Mouse (Mus musculus): ENCODE measurements around the gene Mrgpre.

DNA sequence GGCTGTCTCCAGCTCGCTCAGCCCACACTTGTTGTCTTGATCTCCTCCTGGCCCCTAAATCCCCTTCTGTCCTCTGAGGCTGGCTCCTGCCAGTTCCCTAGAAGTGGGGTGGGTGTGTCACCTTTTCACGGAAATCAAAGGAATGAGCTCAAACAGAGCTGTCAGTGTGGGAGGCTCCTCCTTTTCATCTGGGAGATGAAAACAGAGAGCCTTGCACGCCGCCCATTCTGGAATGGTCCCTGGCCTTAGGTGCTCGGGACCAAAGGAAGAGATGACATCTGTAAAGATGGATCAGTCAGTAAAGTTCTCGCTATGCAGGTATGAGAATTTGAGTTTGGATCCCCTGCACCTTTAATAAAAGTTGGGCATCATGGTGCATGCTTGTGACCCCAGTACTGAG is 17.4 kb downstream of the Mrgpre start, which contains the start of gene Mrgprg:
- TF ChIP-seq CTCF (IDR thresholded peaks at IDR 0.05; ENCODE audit: borderline replicate concordance, extremely low read depth, insufficient read depth, insufficient read length): no peak
- no peak for TF ChIP-seq POLR2A (IDR thresholded peaks at IDR 0.05; ENCODE audit: borderline replicate concordance, extremely low read depth, insufficient read depth, insufficient read length, poor library complexity, severe bottlenecking)

Measured in brain, embryonic 14.5 days (tissue).